Mouse (Mus musculus) lung, postnatal 14 days (tissue): Measurements from ENCODE around the gene Gins3.
A peak's percentile ranks its signal among the peaks of the same experiment; 100 is the strongest.
"Not testable (repeated sequence)": the region's sequence is repeated elsewhere in the genome, so short reads cannot be mapped to it uniquely, and the experiment has no call there.

Experiments used
- DNase-seq: peaks from one replicate; pipeline ENCODE4 v3.0.0; 2021

The Gins3 gene

DNA sequence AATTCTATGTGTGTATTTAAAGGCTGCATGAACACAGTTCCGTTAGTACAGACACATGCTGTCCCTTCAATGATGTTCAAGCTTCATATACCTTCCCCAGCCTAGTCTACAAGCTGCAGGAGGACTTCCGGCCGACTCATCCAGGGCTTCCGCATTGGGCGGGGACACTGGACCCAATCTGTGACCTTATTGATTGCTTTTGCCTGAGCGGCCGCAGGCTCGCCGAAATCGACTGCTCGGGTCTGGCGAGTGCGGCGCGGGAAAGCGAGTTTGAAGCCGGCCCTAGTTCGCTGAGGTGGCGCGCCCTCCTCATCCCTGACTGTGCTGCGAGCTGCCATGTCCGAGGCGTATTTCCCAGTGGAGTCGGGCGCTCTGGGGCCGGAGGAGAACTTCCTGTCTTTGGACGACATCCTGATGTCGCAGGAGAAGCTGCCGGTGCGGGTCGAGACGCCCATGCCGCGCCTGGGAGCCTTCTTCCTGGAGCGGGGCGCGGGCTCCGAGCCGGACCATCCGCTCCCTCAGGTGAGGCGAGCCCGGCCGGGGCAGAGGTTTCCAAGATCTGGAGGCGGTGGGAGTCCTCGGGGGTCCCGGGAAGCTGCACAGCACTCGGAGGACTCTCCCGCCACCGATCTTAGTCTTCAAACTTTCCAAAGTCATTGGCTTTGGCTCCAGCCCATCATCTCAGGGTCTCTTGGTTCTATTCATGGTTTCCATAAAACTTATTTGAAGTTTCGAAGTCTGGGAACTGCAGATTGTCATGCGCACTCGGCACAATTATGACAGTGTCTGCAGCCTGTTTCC, at the start of gene Gins3:
Gins3 (plus strand) TSS at position 192 of the 801 bp plus-strand sequence.
- DNase-seq: peak; percentile 91

DNA sequence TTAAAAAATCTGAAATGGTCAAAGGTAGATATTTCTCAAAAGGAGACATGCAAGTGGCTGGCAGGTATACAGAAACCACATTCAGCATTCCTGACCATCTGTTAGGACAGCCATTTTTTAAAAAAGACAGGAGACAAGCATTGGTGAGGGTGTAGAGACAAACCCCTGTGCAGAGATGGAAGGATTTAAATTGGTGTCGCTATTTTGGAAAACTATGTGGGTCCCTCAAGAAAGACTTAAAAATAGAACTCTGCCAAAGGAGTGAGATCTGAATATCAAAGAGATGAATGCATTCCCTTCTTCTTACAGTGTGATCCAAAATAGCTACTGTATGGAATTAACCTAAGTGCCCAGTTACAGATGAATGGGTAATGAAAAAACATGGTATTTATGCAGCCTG, 45.9 kb upstream of the Gins3 start:
- DNase-seq: no peak

DNA sequence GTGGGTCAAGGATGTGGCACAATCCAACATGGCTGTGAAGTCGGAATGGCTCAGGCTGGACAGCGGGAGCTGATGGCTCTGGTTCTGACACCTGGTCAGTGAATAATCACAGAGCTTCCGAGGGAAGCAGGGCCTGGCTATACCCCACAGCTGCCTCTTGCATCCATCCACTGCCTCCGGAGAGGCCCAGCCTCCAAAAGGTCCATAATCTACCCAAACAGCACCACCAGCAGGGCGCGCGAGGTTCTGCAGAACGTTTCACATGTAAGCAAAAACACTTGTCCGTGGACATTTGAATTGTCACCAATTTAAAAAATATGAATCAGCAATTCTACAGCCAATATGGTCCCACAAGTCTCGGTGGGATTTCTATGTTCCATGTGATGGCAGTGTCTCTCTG, 44.0 kb upstream of the Gins3 start:
- DNase-seq: no peak

DNA sequence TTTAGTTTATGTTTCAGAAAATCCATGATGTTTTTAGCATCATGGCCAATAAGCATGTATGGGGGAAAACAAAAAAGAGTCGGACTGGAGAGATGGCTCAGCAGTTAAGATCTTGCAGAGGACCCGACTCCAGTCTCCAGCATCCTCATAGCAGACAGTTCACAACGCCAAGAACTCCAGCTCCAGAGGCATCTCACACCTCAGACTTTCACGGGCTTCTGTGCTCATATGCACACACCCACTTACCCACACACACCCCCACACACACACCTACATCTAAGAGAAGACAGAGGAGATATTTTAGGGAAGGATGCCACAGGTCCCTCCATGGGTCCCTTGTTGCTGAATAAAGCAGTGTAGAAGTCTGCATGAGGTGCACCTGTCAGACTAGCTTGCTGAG, 42.7 kb upstream of the Gins3 start:
- DNase-seq: no peak

DNA sequence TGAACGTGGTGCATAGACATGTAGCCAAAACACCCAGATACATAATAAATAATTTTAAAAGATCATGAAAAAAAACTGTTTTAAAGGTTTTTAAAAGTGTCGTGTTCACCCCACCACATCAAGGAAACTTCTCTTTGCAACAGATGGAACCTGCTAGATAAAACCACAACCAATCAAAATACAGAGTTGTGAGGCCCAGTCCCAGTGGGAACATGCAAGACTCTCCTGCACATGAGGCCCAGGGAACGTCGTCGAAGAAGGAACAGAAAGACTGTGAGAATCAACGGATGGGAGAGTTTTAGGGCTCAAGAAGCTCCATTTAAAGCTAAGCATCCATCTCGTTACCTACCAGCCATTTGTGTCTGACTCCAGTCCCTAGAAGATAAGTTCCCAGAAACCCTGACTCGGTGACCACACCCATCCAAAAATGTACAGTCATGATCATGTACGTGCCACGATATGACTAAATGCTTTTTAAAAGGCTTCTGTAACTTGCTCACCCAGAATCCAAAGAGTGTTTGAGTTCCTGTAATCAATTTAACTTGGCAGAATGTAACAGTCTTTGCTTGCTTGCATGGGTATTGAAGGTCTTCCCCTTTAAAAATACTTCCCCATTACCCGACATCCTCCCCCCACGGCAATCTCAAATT, 41.0 kb upstream of the Gins3 start:
- DNase-seq: no peak

DNA sequence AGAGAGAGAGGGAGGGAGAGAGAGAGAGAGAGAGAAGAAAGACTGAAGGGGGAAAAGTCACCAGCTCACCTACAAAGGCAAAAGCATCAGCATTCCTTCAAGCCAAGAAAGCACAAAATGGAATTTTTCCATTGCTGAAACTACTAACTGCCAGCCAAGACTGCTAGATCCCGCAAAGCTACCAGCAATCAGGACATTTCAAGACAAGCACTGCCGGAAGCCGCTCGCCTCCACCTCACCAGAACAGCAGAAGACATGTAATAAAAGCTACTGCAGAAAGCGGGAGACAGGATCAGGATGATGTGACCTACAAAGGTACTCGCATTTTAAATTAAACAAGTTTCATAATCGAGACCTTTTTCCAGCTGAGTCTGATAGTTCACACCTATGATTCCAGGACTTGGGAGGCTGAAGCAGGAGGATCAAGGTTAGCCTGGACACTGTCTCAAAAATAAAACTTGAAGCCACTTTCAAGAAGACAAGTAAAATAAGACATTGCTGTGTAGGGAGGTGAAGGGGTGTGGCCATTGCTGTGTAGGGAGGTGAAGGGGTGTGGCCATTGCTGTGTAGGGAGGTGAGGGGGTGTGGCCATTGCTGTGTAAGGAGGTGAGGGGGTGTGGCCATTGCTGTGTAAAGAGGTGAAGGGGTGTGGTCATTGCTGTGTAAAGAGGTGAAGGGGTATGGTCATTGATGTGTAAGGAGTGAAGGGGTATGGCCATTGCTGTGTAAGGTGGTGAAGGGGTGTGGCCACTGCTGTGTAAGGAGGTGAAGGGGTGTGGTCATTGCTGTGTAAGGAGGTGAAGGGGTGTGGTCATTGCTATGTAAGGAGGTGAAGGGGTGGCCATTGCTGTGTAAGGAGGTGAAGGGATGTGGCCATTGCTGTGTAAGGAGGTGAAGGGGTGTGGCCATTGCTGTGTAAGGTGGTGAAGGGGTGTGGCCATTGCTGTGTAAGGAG, 39.5 kb upstream of the Gins3 start:
- DNase-seq: no peak

DNA sequence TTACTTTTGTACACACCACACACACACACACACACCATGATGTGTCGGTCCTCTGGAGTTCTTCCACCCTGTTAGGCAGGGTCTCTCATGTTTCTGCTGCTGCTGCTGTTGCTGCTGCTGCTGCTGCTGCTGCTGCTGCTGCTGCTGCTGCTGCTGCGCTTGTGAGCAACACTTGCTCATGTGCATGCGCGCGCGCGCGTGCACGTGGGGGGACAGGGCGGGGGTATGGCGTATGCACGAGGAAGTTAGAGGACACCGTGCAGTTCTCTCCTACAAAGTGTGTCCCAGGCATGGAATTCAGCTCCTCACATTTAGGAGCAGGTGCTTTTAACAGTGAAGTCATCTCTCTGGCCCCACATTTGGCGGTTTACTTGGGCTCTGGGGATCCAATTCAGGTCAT, 38.1 kb upstream of the Gins3 start:
- no peak for DNase-seq

DNA sequence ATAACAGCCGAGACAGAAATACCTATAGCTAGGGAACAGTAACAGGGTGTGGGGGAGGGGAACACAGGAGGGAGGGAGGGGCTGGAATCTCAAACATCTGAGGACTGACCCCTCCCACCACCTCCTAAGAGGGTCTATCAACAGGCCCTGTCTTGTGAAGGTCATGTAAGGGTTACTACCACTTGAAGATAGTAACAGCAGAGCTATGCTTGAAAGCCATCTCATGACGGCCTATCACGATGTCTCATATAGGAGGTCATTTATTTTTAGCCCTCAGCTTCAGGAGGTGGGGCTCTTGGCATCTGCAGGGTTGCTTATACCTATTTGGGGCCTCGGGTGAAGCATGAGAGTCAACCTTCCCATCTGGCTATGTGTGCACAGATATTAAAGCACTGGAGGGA, 36.4 kb upstream of the Gins3 start:
- DNase-seq: no peak

DNA sequence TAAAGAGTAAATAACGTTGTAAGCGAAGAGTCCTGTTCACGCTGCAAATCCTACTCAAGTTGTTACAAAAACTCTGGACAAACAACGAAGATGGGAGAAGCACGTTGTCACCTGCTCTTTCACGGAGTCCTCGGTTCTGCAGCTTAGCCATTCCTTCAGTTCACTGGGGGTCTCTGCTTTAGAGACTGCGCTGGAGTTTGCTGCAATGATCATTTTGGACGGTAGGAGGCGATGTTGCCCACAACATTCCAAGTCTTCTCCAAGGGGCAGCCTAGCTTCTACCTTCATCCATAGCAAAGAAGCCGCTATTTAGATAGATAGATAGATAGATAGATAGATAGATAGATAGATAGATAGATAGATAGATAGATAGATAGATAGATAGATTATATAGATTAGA, 33.4 kb upstream of the Gins3 start:
- peak; percentile 56 for DNase-seq

DNA sequence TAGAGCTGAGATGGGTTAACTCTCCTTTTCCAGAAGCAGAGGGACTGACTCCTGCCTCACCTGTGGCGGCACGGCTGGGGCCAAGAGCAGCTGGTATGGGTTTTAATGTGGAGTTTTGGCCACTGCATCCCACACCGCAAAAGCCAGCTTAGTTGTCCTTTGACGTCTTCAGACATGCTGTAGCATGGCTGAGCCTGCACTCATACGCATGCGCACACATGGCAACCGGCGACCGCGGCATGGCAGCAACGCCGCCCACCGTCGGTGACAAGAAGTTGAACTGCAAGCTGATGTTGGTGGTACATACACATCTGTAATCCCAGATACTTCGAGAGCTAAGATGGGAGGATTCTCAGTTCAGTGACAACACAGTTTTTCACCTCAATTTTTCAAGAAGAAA, 31.9 kb upstream of the Gins3 start:
- DNase-seq: no peak

DNA sequence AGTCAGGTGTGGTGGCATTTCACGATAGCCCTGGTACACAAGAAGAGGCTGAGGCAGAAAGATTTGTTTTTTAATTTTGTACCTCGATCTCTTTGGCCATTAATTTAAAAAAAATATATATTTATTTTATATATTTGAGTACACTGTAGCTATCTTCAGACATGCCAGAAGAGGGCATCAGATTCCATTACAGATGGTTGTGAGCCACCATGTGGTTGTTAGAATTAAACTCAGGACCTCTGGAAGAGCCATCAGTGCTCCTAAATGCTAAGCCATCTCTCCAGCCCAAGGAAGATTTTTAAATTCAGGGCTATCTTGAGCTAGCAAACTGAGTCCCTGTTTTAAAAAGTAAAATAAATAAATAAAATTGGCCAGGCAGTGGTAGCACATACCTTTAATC, 31.1 kb upstream of the Gins3 start:
- DNase-seq: no peak

DNA sequence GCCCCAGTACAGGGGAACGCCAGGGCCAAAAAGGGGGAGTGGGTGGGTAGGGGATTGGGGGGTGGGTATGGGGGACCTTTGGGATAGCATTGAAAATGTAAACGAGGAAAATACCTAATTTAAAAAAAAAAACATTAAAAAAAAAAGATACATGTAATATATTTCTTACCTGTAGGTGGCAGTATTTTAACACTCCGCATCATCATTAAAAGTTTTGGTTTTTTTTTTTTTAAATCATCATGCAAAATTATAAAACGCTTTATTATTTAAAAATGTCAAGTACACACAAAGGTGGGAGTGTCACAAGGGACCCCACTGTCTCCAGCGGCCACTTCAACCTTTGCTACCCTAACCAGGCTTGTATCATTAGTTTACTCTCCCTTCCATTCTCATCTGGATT, 26.7 kb upstream of the Gins3 start:
- not testable (repeated sequence) for DNase-seq

DNA sequence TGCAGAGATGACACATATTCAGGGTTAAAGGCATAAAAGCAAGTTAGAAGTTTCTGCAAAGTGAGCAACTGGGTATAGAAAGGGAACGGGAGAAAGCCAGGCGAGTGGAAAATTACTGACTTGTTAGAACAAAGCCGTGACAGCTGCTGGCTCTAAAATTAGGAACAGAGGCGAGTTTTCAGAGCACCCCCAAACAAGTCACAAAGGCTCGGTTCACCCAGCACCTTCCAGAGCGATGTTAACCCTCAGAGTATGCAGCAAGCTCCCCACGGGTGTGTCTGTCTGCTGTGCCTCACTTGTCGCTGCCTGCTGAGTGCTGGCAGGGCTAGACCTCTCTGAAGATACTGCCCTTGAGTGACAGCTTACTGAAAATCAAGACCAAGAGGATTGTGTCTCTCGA, 26.0 kb upstream of the Gins3 start:
- DNase-seq: no peak

DNA sequence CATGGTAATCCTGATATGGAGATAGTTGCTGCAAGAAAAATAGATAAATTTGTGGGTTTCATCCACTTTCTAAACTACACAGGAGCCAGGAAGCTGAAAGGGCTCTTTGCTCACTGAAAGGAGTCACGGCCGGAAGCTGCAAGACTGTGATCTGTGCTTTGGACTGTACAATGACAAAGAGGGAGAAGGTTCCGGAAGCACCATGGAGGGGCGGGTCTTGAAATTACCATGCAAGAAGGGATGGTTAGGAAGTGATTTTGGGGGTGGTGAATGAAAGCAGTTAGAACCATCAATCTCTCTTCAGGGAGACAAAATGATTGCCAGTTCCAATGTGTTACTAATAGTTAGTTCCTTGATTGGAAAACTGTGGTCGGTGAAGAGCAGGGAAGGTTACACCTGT, 23.8 kb upstream of the Gins3 start:
- DNase-seq: no peak

DNA sequence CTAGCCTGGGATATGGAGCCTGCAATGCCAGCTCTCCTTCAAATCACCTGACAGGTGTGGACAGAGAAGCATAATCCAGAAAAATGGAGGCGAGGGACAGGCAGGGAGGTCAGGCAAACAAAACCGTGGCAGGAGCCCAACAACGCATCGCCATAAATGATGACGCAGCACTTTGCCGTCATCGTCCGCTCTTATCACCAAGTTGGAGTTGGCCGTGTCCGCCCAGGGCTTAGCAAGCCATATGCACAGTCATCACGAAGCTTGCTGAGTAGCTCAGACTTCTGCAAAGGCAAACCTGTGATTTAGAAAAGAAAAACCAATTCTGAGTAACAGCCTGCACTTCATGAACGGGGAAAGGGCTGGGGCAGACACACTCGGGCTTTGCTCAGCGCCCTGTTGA, 22.5 kb upstream of the Gins3 start:
- no peak for DNase-seq

DNA sequence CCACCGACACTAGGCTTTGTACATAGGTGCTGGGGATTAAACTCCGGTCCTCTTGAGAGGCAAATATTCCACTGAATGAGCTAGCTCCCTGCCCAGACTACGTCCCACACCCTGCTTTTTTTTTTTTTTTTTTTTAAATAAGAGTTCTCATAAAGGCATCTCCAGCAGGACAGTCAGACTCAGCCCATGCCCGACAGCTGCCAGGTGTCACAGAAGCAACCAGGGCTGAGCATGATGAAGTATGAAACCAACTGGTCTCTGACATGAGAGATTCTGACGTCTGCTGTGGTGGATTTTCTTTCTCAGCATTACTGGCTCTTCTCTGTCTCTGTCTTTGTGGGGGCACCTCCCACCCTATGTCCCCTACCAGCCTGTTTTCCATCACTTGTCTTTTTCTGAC, 21.5 kb upstream of the Gins3 start:
- DNase-seq: no peak

DNA sequence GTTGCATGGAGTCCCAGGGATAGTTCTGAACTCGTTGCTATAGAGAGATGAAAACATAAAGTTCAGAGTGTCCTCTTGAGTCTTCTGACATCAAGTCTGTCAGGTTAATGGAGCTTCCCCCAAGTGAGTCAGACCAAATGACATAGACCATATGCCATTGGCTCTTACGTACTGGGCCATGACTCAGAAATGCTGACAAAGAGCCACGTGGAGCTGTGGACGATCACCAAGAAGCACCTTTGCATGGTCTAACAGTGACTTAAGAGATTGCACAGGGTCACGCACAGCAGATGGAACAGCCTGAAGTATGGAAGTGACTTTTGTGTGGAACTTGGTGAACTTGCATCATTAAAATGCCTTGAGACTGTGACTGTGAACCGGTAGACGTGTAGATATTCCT, 16.9 kb upstream of the Gins3 start:
- DNase-seq: no peak

DNA sequence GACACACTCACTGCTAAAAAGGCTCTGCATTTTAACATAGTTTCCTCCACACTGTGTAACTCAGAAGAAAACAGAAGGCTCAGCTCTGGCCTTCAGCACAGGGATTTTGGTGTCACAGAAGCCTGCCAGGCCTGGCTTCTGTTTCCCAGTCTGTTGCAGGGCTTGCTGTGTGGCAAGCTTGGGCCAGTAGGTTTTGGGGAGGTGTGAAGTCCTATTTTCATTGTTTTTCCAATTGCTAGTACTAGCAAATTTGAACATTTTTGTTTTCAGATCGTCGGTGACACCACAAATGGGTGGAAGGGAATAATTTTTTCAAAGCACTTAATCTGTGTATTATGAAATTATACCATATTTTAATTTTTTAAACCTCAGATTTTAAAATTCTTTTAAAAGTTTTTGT, 13.2 kb upstream of the Gins3 start:
- DNase-seq: no peak

DNA sequence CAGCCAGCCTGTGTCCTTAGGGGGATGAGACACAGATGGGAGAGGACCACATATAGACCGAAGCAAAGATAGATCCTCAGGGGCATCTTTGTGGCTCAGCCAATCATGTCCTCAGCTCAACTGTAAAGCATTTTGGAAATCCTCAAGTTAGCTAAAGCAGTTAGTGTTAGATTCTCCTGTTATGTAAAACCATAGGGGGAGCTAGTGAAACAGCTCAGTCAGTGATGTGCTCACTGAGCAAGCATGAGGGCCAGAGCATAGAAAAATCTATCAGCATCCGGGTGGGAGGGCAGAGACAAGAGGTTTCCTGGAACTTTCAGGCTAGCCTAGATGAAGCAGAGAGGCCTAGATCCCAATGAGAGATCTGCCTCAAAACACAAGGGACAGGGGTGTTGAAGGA, 8.4 kb upstream of the Gins3 start:
- no peak for DNase-seq

DNA sequence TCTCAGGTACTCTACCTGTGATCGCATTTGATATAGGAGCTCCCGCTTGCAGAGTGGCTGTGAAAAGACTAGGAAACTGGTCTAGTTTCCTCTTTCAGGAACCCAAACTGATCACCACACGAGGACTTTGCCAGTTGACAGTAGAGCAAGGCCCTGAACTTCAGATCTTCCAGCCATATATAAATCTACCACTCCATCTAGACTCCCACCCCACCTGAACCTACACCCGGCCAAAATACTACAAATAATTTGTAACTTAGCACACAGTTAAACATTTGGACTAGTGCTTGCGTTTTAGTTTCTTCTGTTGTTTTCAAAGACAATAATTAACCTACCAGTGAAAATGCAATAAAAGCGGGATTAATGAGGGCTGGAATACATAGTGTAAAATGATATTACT, 413 bp upstream of the Gins3 start:
- DNase-seq: no peak

DNA sequence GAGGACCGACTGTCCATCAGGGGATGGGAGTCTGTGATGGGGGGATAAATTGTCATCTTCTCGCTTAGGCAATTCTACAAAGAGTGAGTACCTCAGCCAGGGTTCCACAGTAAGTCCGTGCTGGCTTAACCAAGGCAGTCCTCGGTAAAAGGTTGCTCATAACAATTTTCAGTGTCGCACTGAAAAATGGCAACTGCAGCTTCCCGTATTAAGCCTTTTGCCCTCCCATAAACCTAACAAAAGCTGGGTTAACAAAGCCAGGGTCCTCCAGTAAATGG, 749 bp downstream of the Gins3 start:
- DNase-seq: no peak

DNA sequence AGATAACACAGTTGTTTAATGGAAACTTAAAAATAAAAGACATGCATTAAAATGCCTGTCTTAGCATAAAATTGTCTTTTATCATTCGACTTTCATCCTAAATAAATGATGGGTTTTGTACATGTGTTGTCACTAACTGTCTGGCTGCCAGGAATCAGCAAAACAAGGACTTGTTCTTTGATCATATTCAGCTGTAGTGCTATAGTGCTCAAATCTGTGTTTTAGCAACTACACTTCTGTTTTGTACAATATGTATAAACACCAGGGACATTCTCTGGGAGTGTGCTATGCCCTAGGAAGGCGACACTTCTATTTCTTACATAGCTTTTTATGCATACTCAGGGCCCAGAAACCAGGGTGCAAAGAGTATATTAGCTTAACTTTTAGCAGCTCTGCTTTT, 11.7 kb downstream of the Gins3 start:
- DNase-seq: no peak

DNA sequence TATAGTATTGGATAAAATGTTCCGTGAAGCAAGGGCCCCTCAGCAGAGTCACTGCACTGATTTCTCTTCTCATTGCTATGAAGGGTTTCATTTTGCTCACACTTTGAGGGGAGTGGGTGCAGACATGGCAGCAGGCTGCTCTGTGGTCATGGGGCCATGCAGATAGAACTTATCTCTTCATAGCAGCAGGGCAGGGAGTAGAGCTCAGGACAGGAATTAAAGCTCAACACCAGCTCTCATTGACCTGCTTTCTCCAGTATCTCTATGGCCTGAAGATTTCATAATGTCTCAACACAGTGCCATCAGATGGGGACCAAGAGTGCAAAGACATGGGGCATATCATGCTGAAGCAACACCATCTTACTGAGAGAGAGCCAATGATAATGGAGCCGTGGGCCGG, 15.0 kb downstream of the Gins3 start:
- no peak for DNase-seq

DNA sequence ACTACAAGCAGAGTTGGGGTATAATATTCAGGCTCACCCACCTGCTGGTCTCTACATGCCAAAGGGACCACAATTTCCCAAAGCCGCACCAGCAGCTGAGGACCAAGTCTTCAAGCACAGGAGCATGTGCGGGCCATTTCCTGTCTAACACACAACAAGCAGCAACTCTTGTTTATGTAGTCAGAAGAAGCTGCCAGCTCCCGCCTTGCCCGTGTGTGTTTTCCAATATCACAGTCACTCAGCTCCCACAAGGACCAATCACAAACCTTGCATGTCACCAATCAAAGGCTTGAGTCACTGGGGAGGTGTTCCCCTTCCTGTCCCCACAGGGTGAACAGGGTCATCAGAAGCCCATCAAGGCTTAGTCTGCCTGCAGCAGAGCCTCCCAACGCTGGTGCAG, 20.1 kb downstream of the Gins3 start:
- no peak for DNase-seq
